Mouse (Mus musculus): Measurements from ENCODE around the gene Ptprg. TPM values are rescaled to one million over a fixed set of nuclear protein-coding genes. Genes with fewer than 3 reads are reported as not detected.

Gene Ptprg
- 1.7 TPM in 1 of 2 replicates, not detected in the other for total RNA-seq (2015; ENCODE audit: low replicate concordance)
- total RNA-seq (2017; ENCODE audit: low replicate concordance): not detected in 2 replicates

GRCm38 (mm10) chr14:11553273-11553665 lies at the start of gene Ptprg:
TSS of gene Ptprg (plus strand) at chr14:11553532.
- no peak for ATAC-seq (replicated peaks; ENCODE audit: low FRiP score, poor library complexity, severe bottlenecking)

GRCm38 (mm10) chr14:11503803-11504365 lies 49.4 kb upstream of the Ptprg start:
- no peak for ATAC-seq (replicated peaks; ENCODE audit: low FRiP score, poor library complexity, severe bottlenecking)

GRCm38 (mm10) chr14:11510173-11510572 lies 43.2 kb upstream of the Ptprg start:
- no peak for ATAC-seq (replicated peaks; ENCODE audit: low FRiP score, poor library complexity, severe bottlenecking)

- ATAC-seq (replicated peaks; ENCODE audit: low FRiP score, poor library complexity, severe bottlenecking): no peak
Observed at GRCm38 (mm10) chr14:11519171-11519570, 34.2 kb upstream of the Ptprg start.

GRCm38 (mm10) chr14:11523052-11523451 lies 30.3 kb upstream of the Ptprg start:
- ATAC-seq (replicated peaks; ENCODE audit: low FRiP score, poor library complexity, severe bottlenecking): no peak

GRCm38 (mm10) chr14:11529591-11529990 lies 23.7 kb upstream of the Ptprg start:
- no peak for ATAC-seq (replicated peaks; ENCODE audit: low FRiP score, poor library complexity, severe bottlenecking)

- ATAC-seq (replicated peaks; ENCODE audit: low FRiP score, poor library complexity, severe bottlenecking): no peak
Observed at GRCm38 (mm10) chr14:11534456-11534855, 18.9 kb upstream of the Ptprg start.

- ATAC-seq (replicated peaks; ENCODE audit: low FRiP score, poor library complexity, severe bottlenecking): no peak
Observed at GRCm38 (mm10) chr14:11536121-11536520, 17.2 kb upstream of the Ptprg start.

- no peak for ATAC-seq (replicated peaks; ENCODE audit: low FRiP score, poor library complexity, severe bottlenecking)
Observed at GRCm38 (mm10) chr14:11551892-11552291, 1.4 kb upstream of the Ptprg start.

- no peak for ATAC-seq (replicated peaks; ENCODE audit: low FRiP score, poor library complexity, severe bottlenecking)
Observed at GRCm38 (mm10) chr14:11552521-11553272, 635 bp upstream of the Ptprg start.

- no peak for ATAC-seq (replicated peaks; ENCODE audit: low FRiP score, poor library complexity, severe bottlenecking)
Observed at GRCm38 (mm10) chr14:11553679-11554305, 460 bp downstream of the Ptprg start.

- no peak for ATAC-seq (replicated peaks; ENCODE audit: low FRiP score, poor library complexity, severe bottlenecking)
Observed at GRCm38 (mm10) chr14:11554306-11555041, 1.1 kb downstream of the Ptprg start.

GRCm38 (mm10) chr14:11555061-11555501 lies 1.7 kb downstream of the Ptprg start:
- no peak for ATAC-seq (replicated peaks; ENCODE audit: low FRiP score, poor library complexity, severe bottlenecking)

GRCm38 (mm10) chr14:11555521-11556355 lies 2.4 kb downstream of the Ptprg start:
- ATAC-seq (replicated peaks; ENCODE audit: low FRiP score, poor library complexity, severe bottlenecking): no peak

- no peak for ATAC-seq (replicated peaks; ENCODE audit: low FRiP score, poor library complexity, severe bottlenecking)
Observed at GRCm38 (mm10) chr14:11556356-11557130, 3.2 kb downstream of the Ptprg start.

GRCm38 (mm10) chr14:11558496-11558895 lies 5.2 kb downstream of the Ptprg start:
- no peak for ATAC-seq (replicated peaks; ENCODE audit: low FRiP score, poor library complexity, severe bottlenecking)

GRCm38 (mm10) chr14:11560641-11561232 lies 7.4 kb downstream of the Ptprg start:
- ATAC-seq (replicated peaks; ENCODE audit: low FRiP score, poor library complexity, severe bottlenecking): no peak

GRCm38 (mm10) chr14:11561397-11561796 lies 8.1 kb downstream of the Ptprg start:
- no peak for ATAC-seq (replicated peaks; ENCODE audit: low FRiP score, poor library complexity, severe bottlenecking)

Data from erythroid progenitor cell, adult 5-6 weeks (primary cell).